Mouse (Mus musculus) hindbrain, embryonic 13.5 days (tissue): ENCODE data around the gene Sema3e. TPM values are rescaled to one million over a fixed set of nuclear protein-coding genes. Genes with fewer than 3 reads are reported as not detected.

Experiments used
- ATAC-seq: fragments of 200-750 bp; cut with Nextera tagmentation; 2 replicates; pipeline ENCODE4 v1.8.0; 2017; ENCODE audit warnings: moderate TSS enrichment; ENCODE audit not compliant: low FRiP score
- H3K27ac ChIP-seq: fragments of 300-500 bp; sonication (generic); 2 replicates; pipeline ENCODE4 v1.5.1; 2015; ENCODE audit warnings: inconsistent platforms, mild to moderate bottlenecking, moderate library complexity
- H3K27me3 ChIP-seq: fragments of 300-500 bp; sonication (generic); 2 replicates; pipeline ENCODE4 v1.6.1; 2015; ENCODE audit warnings: mild to moderate bottlenecking, inconsistent platforms
- H3K36me3 ChIP-seq: fragments of 300-500 bp; sonication (generic); 2 replicates; pipeline ENCODE4 v1.6.1; 2015; ENCODE audit warnings: mild to moderate bottlenecking, inconsistent platforms
- H3K4me1 ChIP-seq: fragments of 300-500 bp; sonication (generic); replicated peaks from 2 replicates; pipeline ENCODE4 v1.6.1; 2015; ENCODE audit warnings: inconsistent platforms
- H3K4me2 ChIP-seq: fragments of 300-500 bp; sonication (generic); 2 replicates; pipeline ENCODE4 v1.6.1; 2015; ENCODE audit warnings: inconsistent platforms, mild to moderate bottlenecking, moderate library complexity
- H3K4me3 ChIP-seq: fragments of 300-500 bp; sonication (generic); 2 replicates; pipeline ENCODE4 v1.5.1; 2015; ENCODE audit warnings: mild to moderate bottlenecking, inconsistent platforms
- H3K9ac ChIP-seq: fragments of 300-500 bp; sonication (generic); 2 replicates; pipeline ENCODE4 v1.6.1; 2015; ENCODE audit warnings: mild to moderate bottlenecking, inconsistent platforms
- H3K9me3 ChIP-seq: fragments of 300-500 bp; sonication (generic); 2 replicates; pipeline ENCODE4 v1.6.1; 2016; ENCODE audit warnings: inconsistent platforms
- WGBS: fragments of 180-500 bp; shearing (Covaris S2); methylation state at CpG from one replicate; pipeline ENCODE4 v1.1.7; 2015; 5-methylcytosine and 5-hydroxymethylcytosine counted together
- polyA plus RNA-seq: library from polyadenylated mRNA; unstranded; fragments of >200 nt; fragmentation: Nextera tagmentation; extraction: Ambion mirVana; gene quantifications from 2 replicates; pipeline ENCODE4 v1.2.1, GENCODE M21; 2015

Sema3e gene
- 4.7 and 5.2 TPM in 2 replicates for polyA plus RNA-seq

GRCm38 (mm10) chr5:14025205-14026124 is at the start of gene Sema3e:
Gene Sema3e (plus strand): TSS chr5:14025276.
- no peaks in the 10 kb centered on the region for H3K36me3 ChIP-seq
- H3K27ac ChIP-seq: no peak within 1 kb of the TSS
- peak within 1 kb of the TSS; percentile 78 for H3K4me2 ChIP-seq
- H3K27me3 ChIP-seq: no peaks in the 10 kb centered on the region
- peak; percentile 89 for ATAC-seq
- under 1% methylated on average over 47 of the region's 47 CpGs for WGBS
- H3K9ac ChIP-seq: peak within 1 kb of the TSS; percentile 66
- peak within 1 kb of the TSS; percentile 52 for H3K4me3 ChIP-seq
- H3K4me1 ChIP-seq: peaks cover 12% of the 10 kb centered on the region
- H3K9me3 ChIP-seq: 0 out of 2 replicates have a peak, but pooled peaks cover 4% of the 10 kb centered on the region

- no peak overlapping the region for H3K27ac ChIP-seq
- WGBS: 73% methylated on average over 3 of the region's 3 CpGs
- no peak overlapping the region for H3K9ac ChIP-seq
- ATAC-seq: no peak
- H3K4me1 ChIP-seq: no peaks in the 10 kb centered on the region
- no peak overlapping the region for H3K4me2 ChIP-seq
- no peaks in the 10 kb centered on the region for H3K36me3 ChIP-seq
- no peaks in the 10 kb centered on the region for H3K27me3 ChIP-seq
- H3K9me3 ChIP-seq: no peaks in the 10 kb centered on the region
- H3K4me3 ChIP-seq: no peak overlapping the region
Measured at GRCm38 (mm10) chr5:13977576-13977975, 47.5 kb upstream of the Sema3e start.

GRCm38 (mm10) chr5:13979156-13979555 is 45.9 kb upstream of the Sema3e start:
- Histone ChIP-seq H3K4me1 (no peaks in the 10 kb centered on the region), H3K27ac (no peak overlapping the region), H3K9ac (no peak overlapping the region), H3K9me3 (no peaks in the 10 kb centered on the region), H3K36me3 (no peaks in the 10 kb centered on the region), H3K4me3 (no peak overlapping the region), H3K4me2 (no peak overlapping the region), H3K27me3 (no peaks in the 10 kb centered on the region)
- ATAC-seq: no peak
- 90% methylated on average over 4 of the region's 4 CpGs for WGBS

GRCm38 (mm10) chr5:13982417-13983054 is 42.5 kb upstream of the Sema3e start:
- no peak overlapping the region for H3K4me3 ChIP-seq
- no peaks in the 10 kb centered on the region for H3K9me3 ChIP-seq
- 14% methylated on average over 7 of the region's 7 CpGs for WGBS
- no peak overlapping the region for H3K4me2 ChIP-seq
- H3K9ac ChIP-seq: no peak overlapping the region
- no peak overlapping the region for H3K27ac ChIP-seq
- H3K27me3 ChIP-seq: no peaks in the 10 kb centered on the region
- no peaks in the 10 kb centered on the region for H3K36me3 ChIP-seq
- no peaks in the 10 kb centered on the region for H3K4me1 ChIP-seq
- peak; percentile 84 for ATAC-seq

GRCm38 (mm10) chr5:13983608-13984007 is 41.5 kb upstream of the Sema3e start:
- no peaks in the 10 kb centered on the region for H3K4me1 ChIP-seq
- H3K36me3 ChIP-seq: no peaks in the 10 kb centered on the region
- no peak overlapping the region for H3K27ac ChIP-seq
- H3K9me3 ChIP-seq: no peaks in the 10 kb centered on the region
- H3K9ac ChIP-seq: no peak overlapping the region
- no peak overlapping the region for H3K4me2 ChIP-seq
- 79% methylated on average over 4 of the region's 4 CpGs for WGBS
- ATAC-seq: no peak
- H3K4me3 ChIP-seq: no peak overlapping the region
- no peaks in the 10 kb centered on the region for H3K27me3 ChIP-seq

GRCm38 (mm10) chr5:13985669-13986068 is 39.4 kb upstream of the Sema3e start:
- ATAC-seq: no peak
- Histone ChIP-seq H3K9me3 (no peaks in the 10 kb centered on the region), H3K9ac (no peak overlapping the region), H3K36me3 (no peaks in the 10 kb centered on the region), H3K4me2 (no peak overlapping the region), H3K4me1 (no peaks in the 10 kb centered on the region), H3K27ac (no peak overlapping the region), H3K27me3 (no peaks in the 10 kb centered on the region), H3K4me3 (no peak overlapping the region)
- 90% methylated on average over 3 of the region's 3 CpGs for WGBS

GRCm38 (mm10) chr5:13987123-13987522 is 38.0 kb upstream of the Sema3e start:
- no peaks in the 10 kb centered on the region for H3K4me1 ChIP-seq
- H3K4me2 ChIP-seq: no peak overlapping the region
- H3K36me3 ChIP-seq: no peaks in the 10 kb centered on the region
- no peak overlapping the region for H3K4me3 ChIP-seq
- no peak for ATAC-seq
- WGBS: 80% methylated on average over 1 of the region's 1 CpGs
- no peak overlapping the region for H3K9ac ChIP-seq
- H3K27ac ChIP-seq: no peak overlapping the region
- H3K27me3 ChIP-seq: no peaks in the 10 kb centered on the region
- no peaks in the 10 kb centered on the region for H3K9me3 ChIP-seq

- Histone ChIP-seq H3K4me3 (no peak overlapping the region), H3K36me3 (no peaks in the 10 kb centered on the region), H3K4me1 (no peaks in the 10 kb centered on the region), H3K27ac (no peak overlapping the region), H3K27me3 (no peaks in the 10 kb centered on the region), H3K9me3 (no peaks in the 10 kb centered on the region), H3K4me2 (no peak overlapping the region), H3K9ac (no peak overlapping the region)
- WGBS: 83% methylated on average over 2 of the region's 2 CpGs
- ATAC-seq: no peak
Measured at GRCm38 (mm10) chr5:13988023-13988422, 37.1 kb upstream of the Sema3e start.

GRCm38 (mm10) chr5:13992734-13993396 is 32.2 kb upstream of the Sema3e start:
- Histone ChIP-seq H3K9me3 (peaks cover 4% of the 10 kb centered on the region; the same call in 1 of the 2 replicates), H3K27me3 (no peaks in the 10 kb centered on the region), H3K4me1 (no peaks in the 10 kb centered on the region), H3K9ac (no peak overlapping the region), H3K36me3 (no peaks in the 10 kb centered on the region), H3K27ac (no peak overlapping the region), H3K4me3 (no peak overlapping the region), H3K4me2 (no peak overlapping the region)
- WGBS: 71% methylated on average over 11 of the region's 11 CpGs
- no peak for ATAC-seq

- H3K9me3 ChIP-seq: no peaks in the 10 kb centered on the region
- H3K27ac ChIP-seq: no peak overlapping the region
- H3K27me3 ChIP-seq: no peaks in the 10 kb centered on the region
- H3K4me3 ChIP-seq: no peak overlapping the region
- peaks cover 12% of the 10 kb centered on the region for H3K4me1 ChIP-seq
- ATAC-seq: no peak
- peak overlapping the region; percentile 1; the same call in 1 of the 2 replicates for H3K4me2 ChIP-seq
- H3K9ac ChIP-seq: no peak overlapping the region
- H3K36me3 ChIP-seq: no peaks in the 10 kb centered on the region
- WGBS: 94% methylated on average over 7 of the region's 7 CpGs
Measured at GRCm38 (mm10) chr5:14028341-14028740, 3.3 kb downstream of the Sema3e start.

GRCm38 (mm10) chr5:14030796-14031195 is 5.7 kb downstream of the Sema3e start:
- no peaks in the 10 kb centered on the region for H3K9me3 ChIP-seq
- H3K9ac ChIP-seq: no peak overlapping the region
- H3K36me3 ChIP-seq: no peaks in the 10 kb centered on the region
- no peaks in the 10 kb centered on the region for H3K27me3 ChIP-seq
- H3K4me2 ChIP-seq: no peak overlapping the region
- no peak for ATAC-seq
- 88% methylated on average over 1 of the region's 1 CpGs for WGBS
- peaks cover 4% of the 10 kb centered on the region for H3K4me1 ChIP-seq
- no peak overlapping the region for H3K27ac ChIP-seq
- H3K4me3 ChIP-seq: no peak overlapping the region

- Histone ChIP-seq H3K4me3 (no peak overlapping the region), H3K27me3 (no peaks in the 10 kb centered on the region), H3K9me3 (no peaks in the 10 kb centered on the region), H3K4me1 (no peaks in the 10 kb centered on the region), H3K4me2 (no peak overlapping the region), H3K36me3 (no peaks in the 10 kb centered on the region), H3K27ac (no peak overlapping the region), H3K9ac (no peak overlapping the region)
- WGBS: 19% methylated on average over 4 of the region's 4 CpGs
- ATAC-seq: no peak
Measured at GRCm38 (mm10) chr5:14032056-14032455, 7.0 kb downstream of the Sema3e start.
